In genomic region chr4:109434256-109434655, GRCm38 (mm10) we compare ENCODE assay signal across 13 mouse cellular contexts.
"Had no signal": no experiment of that assay in that cellular context is flagged by ENCODE, and none has a peak within 500 bp of the region (broad histone marks: within the 10 kb centered on the region; RNA-seq: fewer than 3 reads in every experiment).

No protein-coding gene starts in this region.

- ATAC-seq: midbrain, embryonic 15.5 days had no signal

- H3K4me1 ChIP-seq: neural tube, embryonic 13.5 days had no signal

- DNase-seq: kidney, postnatal 4 days; layer of hippocampus, adult 9-11 months; lung, embryonic 14.5 days; right cerebral cortex, adult 18-20 months; right cerebral cortex, postnatal 14 days; right cerebral cortex, postnatal 4 days; thymus, adult 2 months had no signal

- H3K36me3 ChIP-seq: midbrain, embryonic 12.5 days; midbrain, embryonic 15.5 days; neural tube, embryonic 13.5 days had no signal

- H3K4me3 ChIP-seq: midbrain, embryonic 12.5 days; midbrain, embryonic 15.5 days; neural tube, embryonic 13.5 days had no signal

- H3K9me3 ChIP-seq: midbrain, embryonic 12.5 days; midbrain, embryonic 15.5 days; neural tube, embryonic 13.5 days had no signal

- H3K27me3 ChIP-seq: midbrain, embryonic 12.5 days; midbrain, embryonic 15.5 days; neural tube, embryonic 13.5 days had no signal

- H3K9ac ChIP-seq: lung, embryonic 14.5 days; midbrain, embryonic 12.5 days; midbrain, embryonic 15.5 days; neural tube, embryonic 13.5 days had no signal

- H3K4me2 ChIP-seq: liver, embryonic 11.5 days; lung, embryonic 14.5 days; midbrain, embryonic 12.5 days; midbrain, embryonic 15.5 days; neural tube, embryonic 13.5 days had no signal

- H3K27ac ChIP-seq: macrophage; midbrain, embryonic 12.5 days; midbrain, embryonic 15.5 days; neural tube, embryonic 13.5 days; stomach, postnatal 0 days had no signal
